Mouse (Mus musculus): ENCODE results near the gene Mark3. TPM values are rescaled to one million over a fixed set of nuclear protein-coding genes. Genes with fewer than 3 reads are reported as not detected.

Mark3 gene
- polyA plus RNA-seq, 1 experiment from 2014 or later: 49.4 TPM

GRCm38 (mm10) chr12:111688069-111688428 is 113.7 kb downstream of the Mark3 start:
- Histone ChIP-seq H3K27ac (ENCODE audit: low read depth) (no peak overlapping the region), H3K9me3 (ENCODE audit: control insufficient read depth, low read length) (no peaks in the 10 kb centered on the region), H3K4me2 (ENCODE audit: low read length) (no peak overlapping the region), H3K27me3 (replicated peaks; ENCODE audit: control insufficient read depth, insufficient read depth, low read length) (no peaks in the 10 kb centered on the region), H3K9ac (ENCODE audit: low read length) (peak overlapping the region; percentile 17; the same call in 1 of the 2 replicates), H3K4me1 (replicated peaks; ENCODE audit: control insufficient read depth, insufficient read depth, low read length) (peaks cover 23% of the 10 kb centered on the region), H3K36me3 (ENCODE audit: control insufficient read depth, insufficient read depth, low read length) (0 out of 2 replicates have a peak, but pooled peaks cover 5% of the 10 kb centered on the region), H3K4me3 (ENCODE audit: low read depth, low read length) (no peak overlapping the region)
- 31% methylated on average over 2 of the region's 2 CpGs for WGBS
- ATAC-seq (replicated peaks; ENCODE audit: low FRiP score, low TSS enrichment, low read depth): no peak
- DNase-seq (ENCODE audit: low spot score): no peak

GRCm38 (mm10) chr12:111689426-111689825 is 115.1 kb downstream of the Mark3 start:
- Histone ChIP-seq H3K4me3 (ENCODE audit: low read depth, low read length) (no peak overlapping the region), H3K4me1 (replicated peaks; ENCODE audit: control insufficient read depth, insufficient read depth, low read length) (peaks cover 37% of the 10 kb centered on the region), H3K9me3 (ENCODE audit: control insufficient read depth, low read length) (no peaks in the 10 kb centered on the region), H3K36me3 (ENCODE audit: control insufficient read depth, insufficient read depth, low read length) (no peaks in the 10 kb centered on the region), H3K27me3 (replicated peaks; ENCODE audit: control insufficient read depth, insufficient read depth, low read length) (no peaks in the 10 kb centered on the region), H3K27ac (ENCODE audit: low read depth) (no peak overlapping the region), H3K4me2 (ENCODE audit: low read length) (no peak overlapping the region), H3K9ac (ENCODE audit: low read length) (no peak overlapping the region)
- DNase-seq (ENCODE audit: low spot score) (no peak), ATAC-seq (replicated peaks; ENCODE audit: low FRiP score, low TSS enrichment, low read depth) (no peak)
- WGBS: 77% methylated on average over 11 of the region's 11 CpGs

GRCm38 (mm10) chr12:111691346-111691872 is 117.1 kb downstream of the Mark3 start:
- H3K36me3 ChIP-seq (ENCODE audit: control insufficient read depth, insufficient read depth, low read length): no peaks in the 10 kb centered on the region
- H3K27me3 ChIP-seq (replicated peaks; ENCODE audit: control insufficient read depth, insufficient read depth, low read length): no peaks in the 10 kb centered on the region
- 25% methylated on average over 5 of the region's 5 CpGs for WGBS
- H3K4me1 ChIP-seq (replicated peaks; ENCODE audit: control insufficient read depth, insufficient read depth, low read length): peaks cover 48% of the 10 kb centered on the region
- H3K9ac ChIP-seq (ENCODE audit: low read length): no peak overlapping the region
- no peak overlapping the region for H3K27ac ChIP-seq (ENCODE audit: low read depth)
- ATAC-seq (replicated peaks; ENCODE audit: low FRiP score, low TSS enrichment, low read depth): no peak
- H3K9me3 ChIP-seq (ENCODE audit: control insufficient read depth, low read length): no peaks in the 10 kb centered on the region
- H3K4me2 ChIP-seq (ENCODE audit: low read length): no peak overlapping the region
- H3K4me3 ChIP-seq (ENCODE audit: low read depth, low read length): no peak overlapping the region
- no peak for DNase-seq (ENCODE audit: low spot score)

- H3K27me3 ChIP-seq (replicated peaks; ENCODE audit: control insufficient read depth, insufficient read depth, low read length): no peaks in the 10 kb centered on the region
- no peak for ATAC-seq (replicated peaks; ENCODE audit: low FRiP score, low TSS enrichment, low read depth)
- WGBS: 86% methylated on average over 5 of the region's 5 CpGs
- H3K4me3 ChIP-seq (ENCODE audit: low read depth, low read length): no peak overlapping the region
- H3K9ac ChIP-seq (ENCODE audit: low read length): no peak overlapping the region
- no peak overlapping the region; the same call in 1 of the 2 replicates for H3K27ac ChIP-seq (ENCODE audit: low read depth)
- no peaks in the 10 kb centered on the region for H3K36me3 ChIP-seq (ENCODE audit: control insufficient read depth, insufficient read depth, low read length)
- H3K4me2 ChIP-seq (ENCODE audit: low read length): no peak overlapping the region
- no peak for DNase-seq (ENCODE audit: low spot score)
- H3K9me3 ChIP-seq (ENCODE audit: control insufficient read depth, low read length): no peaks in the 10 kb centered on the region
- peaks cover 39% of the 10 kb centered on the region for H3K4me1 ChIP-seq (replicated peaks; ENCODE audit: control insufficient read depth, insufficient read depth, low read length)
Observed at GRCm38 (mm10) chr12:111692899-111693298, 118.6 kb downstream of the Mark3 start.

- H3K36me3 ChIP-seq (ENCODE audit: control insufficient read depth, insufficient read depth, low read length): no peaks in the 10 kb centered on the region
- no peaks in the 10 kb centered on the region for H3K9me3 ChIP-seq (ENCODE audit: control insufficient read depth, low read length)
- H3K9ac ChIP-seq (ENCODE audit: low read length): no peak overlapping the region
- H3K4me1 ChIP-seq (replicated peaks; ENCODE audit: control insufficient read depth, insufficient read depth, low read length): peaks cover 36% of the 10 kb centered on the region
- no peak overlapping the region; the same call in 1 of the 2 replicates for H3K4me2 ChIP-seq (ENCODE audit: low read length)
- DNase-seq (ENCODE audit: low spot score): no peak
- H3K27ac ChIP-seq (ENCODE audit: low read depth): peak overlapping the region; percentile 43
- no peak overlapping the region for H3K4me3 ChIP-seq (ENCODE audit: low read depth, low read length)
- peak; percentile 42 for ATAC-seq (replicated peaks; ENCODE audit: low FRiP score, low TSS enrichment, low read depth)
- H3K27me3 ChIP-seq (replicated peaks; ENCODE audit: control insufficient read depth, insufficient read depth, low read length): no peaks in the 10 kb centered on the region
- 48% methylated on average over 18 of the region's 18 CpGs for WGBS
Observed at GRCm38 (mm10) chr12:111693341-111694270, 119.3 kb downstream of the Mark3 start.

- peak overlapping the region; percentile 43; the same call in 1 of the 2 replicates for H3K27ac ChIP-seq (ENCODE audit: low read depth)
- DNase-seq (ENCODE audit: low spot score) (no peak), ATAC-seq (replicated peaks; ENCODE audit: low FRiP score, low TSS enrichment, low read depth) (no peak)
- H3K9ac ChIP-seq (ENCODE audit: low read length): no peak overlapping the region
- no peak overlapping the region; the same call in 1 of the 2 replicates for H3K4me2 ChIP-seq (ENCODE audit: low read length)
- no peaks in the 10 kb centered on the region for H3K9me3 ChIP-seq (ENCODE audit: control insufficient read depth, low read length)
- H3K4me1 ChIP-seq (replicated peaks; ENCODE audit: control insufficient read depth, insufficient read depth, low read length): peaks cover 36% of the 10 kb centered on the region
- H3K36me3 ChIP-seq (ENCODE audit: control insufficient read depth, insufficient read depth, low read length): no peaks in the 10 kb centered on the region
- 24% methylated on average over 12 of the region's 12 CpGs for WGBS
- H3K4me3 ChIP-seq (ENCODE audit: low read depth, low read length): no peak overlapping the region
- no peaks in the 10 kb centered on the region for H3K27me3 ChIP-seq (replicated peaks; ENCODE audit: control insufficient read depth, insufficient read depth, low read length)
Observed at GRCm38 (mm10) chr12:111694271-111694781, 120.0 kb downstream of the Mark3 start.

- H3K4me2 ChIP-seq (ENCODE audit: low read length): no peak overlapping the region
- H3K9me3 ChIP-seq (ENCODE audit: control insufficient read depth, low read length): no peaks in the 10 kb centered on the region
- 66% methylated on average over 10 of the region's 13 CpGs for WGBS
- H3K27me3 ChIP-seq (replicated peaks; ENCODE audit: control insufficient read depth, insufficient read depth, low read length): no peaks in the 10 kb centered on the region
- DNase-seq (ENCODE audit: low spot score): no peak
- H3K36me3 ChIP-seq (ENCODE audit: control insufficient read depth, insufficient read depth, low read length): no peaks in the 10 kb centered on the region
- ATAC-seq (replicated peaks; ENCODE audit: low FRiP score, low TSS enrichment, low read depth): 0 out of 2 replicates have a peak, but pooled peaks have one; percentile 11
- H3K4me3 ChIP-seq (ENCODE audit: low read depth, low read length): no peak overlapping the region
- no peak overlapping the region for H3K9ac ChIP-seq (ENCODE audit: low read length)
- peaks cover 36% of the 10 kb centered on the region for H3K4me1 ChIP-seq (replicated peaks; ENCODE audit: control insufficient read depth, insufficient read depth, low read length)
- peak overlapping the region; percentile 43; the same call in 1 of the 2 replicates for H3K27ac ChIP-seq (ENCODE audit: low read depth)
Observed at GRCm38 (mm10) chr12:111694880-111695804, 120.8 kb downstream of the Mark3 start.

- Histone ChIP-seq H3K4me2 (ENCODE audit: low read length) (no peak overlapping the region), H3K9me3 (ENCODE audit: control insufficient read depth, low read length) (no peaks in the 10 kb centered on the region), H3K27me3 (replicated peaks; ENCODE audit: control insufficient read depth, insufficient read depth, low read length) (no peaks in the 10 kb centered on the region), H3K4me3 (ENCODE audit: low read depth, low read length) (no peak overlapping the region), H3K27ac (ENCODE audit: low read depth) (no peak overlapping the region), H3K4me1 (replicated peaks; ENCODE audit: control insufficient read depth, insufficient read depth, low read length) (peaks cover 36% of the 10 kb centered on the region), H3K9ac (ENCODE audit: low read length) (no peak overlapping the region), H3K36me3 (ENCODE audit: control insufficient read depth, insufficient read depth, low read length) (no peaks in the 10 kb centered on the region)
- ATAC-seq (replicated peaks; ENCODE audit: low FRiP score, low TSS enrichment, low read depth) (0 out of 2 replicates have a peak, but pooled peaks have one; percentile 9), DNase-seq (ENCODE audit: low spot score) (peak; percentile 85)
- 39% methylated on average over 6 of the region's 6 CpGs for WGBS
Observed at GRCm38 (mm10) chr12:111696239-111696638, 121.9 kb downstream of the Mark3 start.

Measured in intestine, embryonic 14.5 days (tissue).